Mouse (Mus musculus) small intestine, adult 2 months (tissue): ENCODE measurements around the gene Supt20.

Source experiments
- CTCF ChIP-seq: fragments of 200-500 bp; IDR thresholded peaks from 2 replicates; pipeline ENCODE4 v1.5.1; 2012; ENCODE audit warnings: low read depth, mild to moderate bottlenecking, control low read depth, inconsistent platforms, low read length, moderate library complexity, mixed read lengths; ENCODE audit not compliant: insufficient replicate concordance, insufficient read length; ENCODE audit errors: extremely low read depth
- POLR2A ChIP-seq: fragments of 200-500 bp; IDR thresholded peaks from 2 replicates; pipeline ENCODE4 v1.6.1; 2012; ENCODE audit warnings: low read depth, mild to moderate bottlenecking, control low read depth, inconsistent platforms, low read length, moderate library complexity

GRCm38 (mm10) chr3:54685202-54685601 is 7.4 kb upstream of the Supt20 start:
- TF ChIP-seq POLR2A (no peak), CTCF (no peak)
